Mouse (Mus musculus): Measurements from ENCODE around the gene Dip2c.

GRCm38 (mm10) chr13:9278636-9279035 is 2.3 kb downstream of the Dip2c start:
- TF ChIP-seq CTCF (IDR thresholded peaks at IDR 0.05; ENCODE audit: extremely low read depth, insufficient read depth, low read length), result no peak
- no peak for TF ChIP-seq POLR2A (IDR thresholded peaks at IDR 0.05; ENCODE audit: extremely low read depth, insufficient read depth, low read length)

All from cortical plate, adult 2 months (tissue).